Mouse (Mus musculus): ENCODE results near the gene Stat3. TPM values are rescaled to one million over a fixed set of nuclear protein-coding genes. Genes with fewer than 3 reads are reported as not detected.

The Stat3 gene
- polyA plus RNA-seq, 1 experiment from 2014 or later = 30.8 TPM

- Histone ChIP-seq H3K9ac (no peak overlapping the region), H3K9me3 (0 out of 2 replicates have a peak, but pooled peaks cover 4% of the 10 kb centered on the region), H3K4me1 (no peaks in the 10 kb centered on the region), H3K4me3 (replicated peaks) (no peak overlapping the region), H3K27me3 (no peaks in the 10 kb centered on the region), H3K27ac (no peak overlapping the region), H3K36me3 (replicated peaks) (no peaks in the 10 kb centered on the region), H3K4me2 (no peak overlapping the region)
- 94% methylated on average over 7 of the region's 7 CpGs for WGBS
- no peak for ATAC-seq (ENCODE audit: low FRiP score)
Measured at GRCm38 (mm10) chr11:100842025-100842424, 97.3 kb downstream of the Stat3 start.

GRCm38 (mm10) chr11:100840866-100841265 is 98.5 kb downstream of the Stat3 start:
- no peak for ATAC-seq (ENCODE audit: low FRiP score)
- Histone ChIP-seq H3K9me3 (0 out of 2 replicates have a peak, but pooled peaks cover 4% of the 10 kb centered on the region), H3K27ac (no peak overlapping the region), H3K4me2 (no peak overlapping the region), H3K4me3 (replicated peaks) (no peak overlapping the region), H3K9ac (no peak overlapping the region), H3K4me1 (no peaks in the 10 kb centered on the region), H3K36me3 (replicated peaks) (no peaks in the 10 kb centered on the region), H3K27me3 (no peaks in the 10 kb centered on the region)
- WGBS = 82% methylated on average over 12 of the region's 12 CpGs

- no peak overlapping the region for H3K9ac ChIP-seq
- H3K4me1 ChIP-seq = no peaks in the 10 kb centered on the region
- WGBS = 83% methylated on average over 8 of the region's 8 CpGs
- no peak overlapping the region for H3K4me3 ChIP-seq (replicated peaks)
- no peaks in the 10 kb centered on the region for H3K36me3 ChIP-seq (replicated peaks)
- no peak overlapping the region for H3K27ac ChIP-seq
- H3K4me2 ChIP-seq = no peak overlapping the region
- no peak for ATAC-seq (ENCODE audit: low FRiP score)
- no peaks in the 10 kb centered on the region for H3K27me3 ChIP-seq
- H3K9me3 ChIP-seq = 0 out of 2 replicates have a peak, but pooled peaks cover 4% of the 10 kb centered on the region
Measured at GRCm38 (mm10) chr11:100839523-100839922, 99.8 kb downstream of the Stat3 start.

- Histone ChIP-seq H3K36me3 (replicated peaks) (no peaks in the 10 kb centered on the region), H3K9ac (no peak overlapping the region), H3K4me3 (replicated peaks) (no peak overlapping the region), H3K27me3 (no peaks in the 10 kb centered on the region), H3K9me3 (0 out of 2 replicates have a peak, but pooled peaks cover 4% of the 10 kb centered on the region), H3K27ac (no peak overlapping the region), H3K4me1 (no peaks in the 10 kb centered on the region), H3K4me2 (no peak overlapping the region)
- no peak for ATAC-seq (ENCODE audit: low FRiP score)
- 94% methylated on average over 9 of the region's 9 CpGs for WGBS
Measured at GRCm38 (mm10) chr11:100838894-100839293, 100.4 kb downstream of the Stat3 start.

DNA sequence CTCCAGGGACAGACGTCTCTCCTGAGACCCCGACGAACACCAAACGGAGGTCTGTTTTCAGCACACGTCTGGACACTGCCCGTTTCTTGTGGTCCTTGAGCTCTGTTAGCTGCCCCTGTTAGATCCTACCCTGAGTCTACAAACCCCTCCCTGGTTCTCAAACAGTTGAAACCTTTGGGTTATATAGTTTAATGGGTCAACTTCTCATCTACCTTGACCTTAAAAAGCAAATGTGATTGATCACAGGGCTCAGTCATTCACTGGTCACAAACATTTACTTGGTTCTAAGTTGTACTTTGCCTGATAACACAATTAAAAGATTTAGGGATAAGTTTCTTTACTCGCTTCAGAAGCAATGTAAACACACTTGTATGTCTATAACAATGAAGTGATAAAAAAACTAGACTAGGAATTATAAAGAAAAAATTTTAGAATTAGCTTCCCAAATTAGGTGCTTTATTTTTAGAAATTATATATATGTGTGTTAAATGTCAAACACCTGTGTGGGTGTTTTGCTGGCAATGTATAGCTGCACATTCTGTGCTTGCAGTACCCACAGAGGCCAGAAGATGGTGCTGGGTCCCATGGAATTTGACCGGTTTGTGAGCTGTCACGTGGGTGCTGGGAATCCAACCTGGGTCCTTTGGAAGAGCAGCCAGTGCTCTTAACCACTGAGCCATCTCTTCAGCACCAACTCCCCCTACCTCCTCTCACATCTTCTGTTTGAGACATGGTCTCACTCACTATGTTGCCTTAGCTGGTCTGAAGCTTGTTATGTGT is 102.2 kb downstream of the Stat3 start:
- H3K27me3 ChIP-seq = no peaks in the 10 kb centered on the region
- no peaks in the 10 kb centered on the region for H3K4me1 ChIP-seq
- H3K9ac ChIP-seq = no peak overlapping the region
- H3K36me3 ChIP-seq (replicated peaks) = no peaks in the 10 kb centered on the region
- no peak overlapping the region for H3K4me3 ChIP-seq (replicated peaks)
- 0 out of 2 replicates have a peak, but pooled peaks cover 4% of the 10 kb centered on the region for H3K9me3 ChIP-seq
- no peak for ATAC-seq (ENCODE audit: low FRiP score)
- 83% methylated on average over 9 of the region's 9 CpGs for WGBS
- H3K4me2 ChIP-seq = no peak overlapping the region
- H3K27ac ChIP-seq = no peak overlapping the region

Other genes with a start within 250 kb of the Stat3 start
- gene Zfp385c, start 247.1 kb downstream of the Stat3 start, polyA plus RNA-seq (2016; fragmentation: Nextera tagmentation; extraction: Ambion mirVana) = 0.12 and 0.61 TPM in 2 replicates
- gene Dhx58, start 235.3 kb downstream of the Stat3 start, polyA plus RNA-seq (2016; fragmentation: Nextera tagmentation; extraction: Ambion mirVana) = 2.1 and 2.6 TPM in 2 replicates
- gene Kat2a, start 227.1 kb downstream of the Stat3 start, polyA plus RNA-seq (2016; fragmentation: Nextera tagmentation; extraction: Ambion mirVana) = 65.2 and 65.7 TPM in 2 replicates
- gene Hspb9, start 225.7 kb downstream of the Stat3 start, polyA plus RNA-seq (2016; fragmentation: Nextera tagmentation; extraction: Ambion mirVana) = 0.52 TPM in 1 of 2 replicates, not detected in the other
- gene Rab5c, start 201.3 kb downstream of the Stat3 start, polyA plus RNA-seq (2016; fragmentation: Nextera tagmentation; extraction: Ambion mirVana) = 18.2 and 25.2 TPM in 2 replicates
- 4.4 and 4.7 TPM in 2 replicates for gene Kcnh4, start 179.6 kb downstream of the Stat3 start, polyA plus RNA-seq (2016; fragmentation: Nextera tagmentation; extraction: Ambion mirVana)
- 0.36 TPM in 1 of 2 replicates, not detected in the other for gene Hcrt, start 176.6 kb downstream of the Stat3 start, polyA plus RNA-seq (2016; fragmentation: Nextera tagmentation; extraction: Ambion mirVana)
- 3.1 and 3.3 TPM in 2 replicates for gene Ghdc, start 168.6 kb downstream of the Stat3 start, polyA plus RNA-seq (2016; fragmentation: Nextera tagmentation; extraction: Ambion mirVana)
- 16.6 and 17.3 TPM in 2 replicates for gene Stat5b, start 88.8 kb downstream of the Stat3 start, polyA plus RNA-seq (2016; fragmentation: Nextera tagmentation; extraction: Ambion mirVana)
- 1.2 and 1.8 TPM in 2 replicates for gene Stat5a, start 80.2 kb downstream of the Stat3 start, polyA plus RNA-seq (2016; fragmentation: Nextera tagmentation; extraction: Ambion mirVana)
- 29.9 and 35.6 TPM in 2 replicates for gene Cavin1, start 31.3 kb upstream of the Stat3 start, polyA plus RNA-seq (2016; fragmentation: Nextera tagmentation; extraction: Ambion mirVana)
- gene Atp6v0a1, start 69.9 kb upstream of the Stat3 start, polyA plus RNA-seq (2016; fragmentation: Nextera tagmentation; extraction: Ambion mirVana) = 48.9 and 54.9 TPM in 2 replicates
- gene Naglu, start 130.5 kb upstream of the Stat3 start, polyA plus RNA-seq (2016; fragmentation: Nextera tagmentation; extraction: Ambion mirVana) = 7.8 and 8.7 TPM in 2 replicates
- 0.19 and 0.33 TPM in 2 replicates for gene Hsd17b1, start 138.9 kb upstream of the Stat3 start, polyA plus RNA-seq (2016; fragmentation: Nextera tagmentation; extraction: Ambion mirVana)
- 50.7 and 50.9 TPM in 2 replicates for gene Coasy, start 143.0 kb upstream of the Stat3 start, polyA plus RNA-seq (2016; fragmentation: Nextera tagmentation; extraction: Ambion mirVana)
- 47.6 and 52.6 TPM in 2 replicates for gene Mlx, start 147.7 kb upstream of the Stat3 start, polyA plus RNA-seq (2016; fragmentation: Nextera tagmentation; extraction: Ambion mirVana)
- gene Psmc3ip, start 155.9 kb upstream of the Stat3 start, polyA plus RNA-seq (2016; fragmentation: Nextera tagmentation; extraction: Ambion mirVana) = 59.0 and 62.1 TPM in 2 replicates
- 18.6 and 19.3 TPM in 2 replicates for gene Retreg3, start 180.4 kb upstream of the Stat3 start, polyA plus RNA-seq (2016; fragmentation: Nextera tagmentation; extraction: Ambion mirVana)
- gene Tubg1, start 180.4 kb upstream of the Stat3 start, polyA plus RNA-seq (2016; fragmentation: Nextera tagmentation; extraction: Ambion mirVana) = 103 and 108 TPM in 2 replicates
- 7.6 and 8.3 TPM in 2 replicates for gene Tubg2, start 216.4 kb upstream of the Stat3 start, polyA plus RNA-seq (2016; fragmentation: Nextera tagmentation; extraction: Ambion mirVana)
- 0.46 and 0.57 TPM in 2 replicates for gene Cntnap1, start 231.0 kb upstream of the Stat3 start, polyA plus RNA-seq (2016; fragmentation: Nextera tagmentation; extraction: Ambion mirVana)
- 9.2 and 9.6 TPM in 2 replicates for gene Plekhh3, start 231.8 kb upstream of the Stat3 start, polyA plus RNA-seq (2016; fragmentation: Nextera tagmentation; extraction: Ambion mirVana)
- 0.10 TPM in 1 of 2 replicates, not detected in the other for gene Ccr10, start 235.9 kb upstream of the Stat3 start, polyA plus RNA-seq (2016; fragmentation: Nextera tagmentation; extraction: Ambion mirVana)